Mouse (Mus musculus) stomach, postnatal 0 days (tissue): Measurements from ENCODE around the gene Esyt3.

Experiments used
- CTCF ChIP-seq: IDR thresholded peaks from 2 replicates; pipeline ENCODE4 v1.5.1; 2016; ENCODE audit warnings: antibody characterized with exemption, low read depth, mild to moderate bottlenecking, moderate library complexity
- EP300 ChIP-seq: optimal IDR thresholded peaks from 2 replicates; pipeline ENCODE3; 2016; ENCODE audit warnings: antibody characterized with exemption

GRCm38 (mm10) chr9:99338293-99338692, 20.1 kb downstream of the Esyt3 start:
- TF ChIP-seq CTCF, result no peak
- TF ChIP-seq EP300, result no peak
